Mouse (Mus musculus): ENCODE results near the gene 2310050C09Rik.
A peak's percentile ranks its signal among the peaks of the same experiment; 100 is the strongest.

2310050C09Rik gene

GRCm38 (mm10) chr3:92870116-92870515, at the start of gene 2310050C09Rik:
Gene 2310050C09Rik, minus strand, starts transcription at chr3:92870216.
- no peak for DNase-seq

GRCm38 (mm10) chr3:92907571-92907970, 37.6 kb upstream of the 2310050C09Rik start:
- peak in 1 of 2 experiments; percentile 53 for DNase-seq

DNA sequence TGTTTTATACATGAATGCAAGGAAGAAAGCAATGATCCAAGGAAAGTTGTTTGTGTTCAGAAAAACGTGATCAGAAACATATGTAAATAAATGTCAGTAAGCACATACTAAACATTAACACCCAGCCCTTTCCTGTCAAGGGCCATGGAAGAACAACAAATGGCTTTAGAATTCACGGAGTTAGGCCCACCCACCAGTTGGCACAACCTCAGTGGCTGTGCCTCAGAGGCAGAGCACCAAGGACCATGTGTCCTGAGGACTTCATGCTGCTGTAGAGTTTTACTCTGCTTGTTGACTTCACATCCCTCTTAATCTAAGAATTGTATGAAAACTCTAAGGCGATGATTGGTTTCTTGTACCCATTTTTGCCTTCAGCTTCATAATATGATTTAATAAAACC, 35.2 kb upstream of the 2310050C09Rik start:
- DNase-seq, result no peak

DNA sequence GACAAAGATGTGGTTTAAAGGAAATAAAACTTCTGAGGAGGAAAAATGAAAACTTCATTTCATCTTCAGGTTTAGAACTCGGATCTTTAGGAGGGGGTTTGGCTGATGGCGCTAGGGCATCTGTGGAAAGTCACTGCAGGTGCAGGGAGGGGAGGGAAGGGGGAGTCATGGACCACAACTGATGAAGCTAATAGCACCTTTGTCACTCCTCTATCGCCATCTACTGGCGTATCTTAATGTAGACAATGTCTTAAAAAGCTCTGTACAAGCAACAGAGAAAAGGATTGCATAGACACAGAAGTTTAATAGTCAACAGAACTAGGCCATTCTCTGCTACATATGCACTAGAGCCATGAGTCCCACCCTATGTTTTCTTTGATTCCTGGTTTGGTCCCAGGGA, 33.6 kb upstream of the 2310050C09Rik start:
- DNase-seq, result no peak

DNA sequence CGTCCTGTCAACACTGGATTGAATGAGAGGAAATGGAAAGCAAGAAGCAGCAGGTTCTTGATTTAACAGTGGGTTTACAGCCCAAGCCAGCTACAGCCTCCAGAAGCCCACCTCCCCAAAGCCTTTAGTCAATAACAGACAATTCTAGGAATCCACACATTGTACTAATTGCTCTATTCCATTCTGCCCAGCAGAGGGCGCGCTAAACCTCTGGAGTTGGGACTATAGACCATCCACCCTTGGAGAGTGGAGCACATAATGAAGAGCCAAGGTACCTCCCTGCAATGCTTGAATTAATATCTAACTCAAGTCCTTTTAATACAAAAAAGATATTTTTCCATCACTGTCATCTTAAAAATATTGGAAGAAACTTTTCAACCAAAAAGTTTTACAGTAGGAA, 33.0 kb upstream of the 2310050C09Rik start:
- DNase-seq, result peak; percentile 18 to 77

DNA sequence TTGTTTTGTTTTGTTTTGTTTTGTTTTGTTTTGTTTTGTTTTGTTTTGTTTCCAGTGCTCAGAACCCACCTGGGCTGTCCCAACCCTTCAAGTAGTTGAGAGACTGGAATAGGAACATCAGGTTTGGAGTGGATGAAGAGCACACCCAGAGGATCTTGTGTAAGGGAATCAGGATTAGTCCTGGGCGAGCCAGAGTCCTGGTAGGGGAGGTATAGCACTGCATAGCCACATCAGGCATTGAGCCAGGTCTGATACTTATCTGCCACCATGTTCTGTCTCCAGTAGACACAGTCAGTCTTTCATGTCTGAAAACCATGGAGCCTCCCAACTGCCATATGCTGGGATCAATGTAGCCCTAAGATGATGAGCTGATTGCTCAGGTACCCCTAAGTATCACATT, 24.5 kb upstream of the 2310050C09Rik start:
- no peak for DNase-seq

DNA sequence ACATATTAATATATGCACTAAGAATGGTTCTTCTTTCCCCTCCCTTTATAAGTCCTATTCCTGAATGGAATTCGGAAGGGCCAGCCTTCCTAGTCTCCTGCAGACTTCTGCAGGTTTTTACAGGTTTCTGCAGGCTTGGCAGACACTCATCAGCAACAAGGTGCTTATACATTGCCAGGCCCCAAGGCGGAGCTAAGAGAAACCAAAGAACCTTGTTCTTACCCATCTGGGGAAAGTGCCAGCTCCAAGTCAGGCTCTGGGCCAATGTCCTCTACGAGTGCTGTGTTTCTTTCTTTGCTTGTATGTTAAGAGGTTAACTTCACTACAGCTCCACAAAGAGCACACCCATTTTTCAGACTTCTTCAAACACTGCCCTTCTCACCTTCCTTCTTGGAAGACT, 24.0 kb upstream of the 2310050C09Rik start:
- DNase-seq, result peak; percentile 71 to 77

GRCm38 (mm10) chr3:92874180-92874579, 4.2 kb upstream of the 2310050C09Rik start:
- DNase-seq, result no peak

GRCm38 (mm10) chr3:92851186-92851585, 18.8 kb downstream of the 2310050C09Rik start, which contains the start of gene Lce1l:
Gene Lce1l, minus strand, starts transcription at chr3:92851286.
- no peak for DNase-seq

DNA sequence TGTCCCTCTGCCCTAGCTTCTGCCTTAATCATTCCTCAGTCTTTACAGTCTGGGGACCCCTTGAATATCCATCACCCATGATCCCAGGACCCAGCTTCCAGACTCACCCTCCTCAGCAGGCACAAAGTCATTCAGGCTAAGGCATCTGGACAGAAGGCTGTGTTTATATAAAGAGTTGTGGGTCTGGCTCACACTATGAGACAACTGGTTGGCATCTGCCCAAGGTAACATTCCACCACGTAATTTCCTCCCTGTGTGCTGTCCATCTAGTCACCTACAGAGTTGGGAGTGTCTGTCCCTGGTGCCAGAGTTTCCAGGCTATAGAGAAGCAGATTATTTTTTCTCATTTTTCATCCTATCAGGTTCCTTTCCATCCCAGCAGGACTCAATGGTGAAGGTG, 42.9 kb downstream of the 2310050C09Rik start, which contains the start of gene Kprp:
Gene Kprp, minus strand, starts transcription at position 140 of the 400 bp plus-strand sequence.
- no peak for DNase-seq

DNA sequence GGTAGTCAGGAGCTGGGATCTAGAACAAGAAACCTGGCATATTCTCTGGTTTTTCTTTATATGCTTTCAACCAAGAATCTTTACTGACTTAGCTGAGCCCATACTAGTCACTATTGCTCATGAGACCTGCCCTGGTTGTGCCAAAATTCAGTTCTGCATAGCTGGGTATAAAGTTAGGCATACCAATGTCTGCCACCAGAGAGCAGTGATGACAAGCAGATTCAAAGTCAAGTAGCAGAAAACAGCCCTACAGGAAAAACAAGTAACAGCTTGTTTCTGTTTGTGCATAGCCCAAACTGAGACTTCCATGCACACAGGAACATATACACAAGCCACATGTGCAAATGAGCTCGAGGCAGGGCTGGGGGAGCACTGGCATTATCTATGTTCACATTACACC, 44.2 kb downstream of the 2310050C09Rik start:
- DNase-seq, result no peak

Measured in kidney, postnatal 36 days (tissue).